Mouse (Mus musculus): ENCODE measurements around the gene Dusp12. TPM values are rescaled to one million over a fixed set of nuclear protein-coding genes. Genes with fewer than 3 reads are reported as not detected.

Dusp12 gene
- total RNA-seq, 2 experiments from 2014 or later, result 4.1 to 5.5 TPM

DNA sequence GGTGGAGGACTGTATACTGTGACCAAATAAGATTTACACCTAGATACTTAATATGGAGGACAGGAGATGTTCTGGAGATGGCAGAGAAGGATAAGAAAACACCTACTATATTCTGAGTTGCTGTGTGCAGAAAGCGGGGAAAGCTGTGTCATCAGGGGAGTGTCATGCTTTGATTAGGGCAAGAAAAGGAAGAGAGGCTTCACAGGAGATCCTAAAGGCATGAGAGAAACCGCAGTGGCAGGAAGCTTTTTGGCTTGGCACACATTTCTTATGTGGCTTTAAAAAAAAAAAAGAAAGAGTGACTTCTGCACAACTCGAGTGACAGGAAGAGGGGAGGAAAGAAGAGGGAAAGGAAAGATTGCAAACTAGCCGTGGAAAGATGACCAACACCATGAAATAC lies 22.3 kb downstream of the Dusp12 start:
- no peak for DNase-seq (ENCODE audit: low spot score)

DNA sequence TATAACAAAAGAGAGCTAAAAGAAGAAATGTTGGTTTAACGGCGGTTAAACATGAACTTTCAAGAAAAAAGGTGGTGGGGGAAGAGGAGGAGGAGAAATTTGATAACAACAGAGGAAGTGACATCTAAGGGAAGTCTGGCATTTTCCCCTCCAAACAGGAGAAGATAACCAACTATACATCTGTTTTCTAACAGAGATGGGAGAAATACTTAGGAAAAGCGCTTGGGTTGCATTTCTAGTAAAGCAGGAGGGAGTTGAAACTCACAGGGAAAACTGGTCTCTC lies 23.0 kb downstream of the Dusp12 start:
- no peak for DNase-seq (ENCODE audit: low spot score)

DNA sequence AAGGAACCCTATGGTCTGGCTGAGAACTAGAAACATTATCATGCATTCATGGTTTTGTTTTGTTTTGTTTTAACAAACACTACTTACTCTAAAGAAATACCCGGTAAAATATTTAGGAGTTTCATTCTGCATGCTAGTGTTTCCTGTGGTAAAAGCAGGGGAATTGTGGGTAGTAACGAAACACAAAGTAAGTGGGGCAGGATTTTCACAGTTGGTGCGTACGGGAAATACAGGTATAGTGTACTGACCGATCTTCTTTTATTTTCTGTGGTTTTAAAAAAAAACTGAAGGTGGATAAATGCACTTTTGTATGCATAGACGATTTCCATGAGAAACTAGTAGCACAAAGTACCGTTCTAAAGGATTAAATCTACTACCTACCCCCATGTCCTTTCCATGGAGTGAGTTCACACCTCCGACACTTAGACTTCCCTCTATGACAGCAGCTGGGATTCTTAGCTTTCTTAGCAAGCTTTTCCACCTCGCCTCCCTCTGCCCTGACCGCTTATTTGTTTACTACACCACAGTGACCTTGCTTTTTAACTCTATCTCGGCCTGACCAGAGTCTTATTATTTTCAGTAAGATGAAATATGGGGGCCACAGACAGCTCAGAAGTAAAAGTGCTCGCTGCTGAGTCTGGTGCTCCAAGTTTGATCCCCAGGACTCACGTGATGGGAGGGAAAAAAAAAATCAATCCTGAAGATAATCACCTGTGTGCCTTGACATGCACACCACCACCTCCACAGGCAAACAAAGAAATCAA lies 23.5 kb downstream of the Dusp12 start:
- DNase-seq (ENCODE audit: low spot score), result no peak

DNA sequence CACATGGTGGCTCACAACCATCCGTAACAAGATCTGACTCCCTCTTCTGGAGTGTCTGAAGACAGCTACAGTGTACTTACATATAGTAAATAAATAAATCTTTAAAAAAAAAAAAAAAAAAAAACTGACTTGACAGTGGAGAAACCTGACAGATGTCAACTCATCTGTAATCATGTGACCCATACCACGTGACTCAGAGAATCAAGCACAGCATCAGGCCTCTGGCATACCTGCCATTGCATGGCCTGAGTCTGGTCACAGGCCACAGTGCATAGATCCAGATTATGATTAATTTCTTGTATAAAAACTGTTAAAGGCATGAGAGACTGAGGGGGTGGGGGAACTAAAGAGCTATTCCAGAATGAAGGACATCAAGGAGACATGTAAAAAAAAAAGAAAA lies 26.5 kb downstream of the Dusp12 start:
- no peak for DNase-seq (ENCODE audit: low spot score)

DNA sequence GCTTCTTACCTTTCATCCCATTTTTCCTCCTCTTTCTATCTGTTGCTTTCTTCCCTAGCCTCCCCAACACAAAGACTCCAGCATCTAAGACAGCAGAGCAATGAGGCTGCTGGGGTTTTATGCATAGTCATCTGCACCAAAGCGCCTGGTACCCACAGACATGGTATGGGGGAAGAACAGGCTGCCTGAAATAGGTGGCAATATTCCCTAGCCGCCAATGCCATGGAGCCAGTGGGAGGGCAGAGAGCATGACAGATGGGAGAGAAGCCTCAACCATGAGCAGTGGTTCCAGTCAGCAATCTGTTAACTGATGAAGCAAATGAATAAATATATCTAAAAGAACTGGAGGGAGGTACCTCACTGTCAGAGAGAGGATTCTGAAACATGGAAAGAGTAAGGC lies 28.0 kb downstream of the Dusp12 start:
- no peak for DNase-seq (ENCODE audit: low spot score)

DNA sequence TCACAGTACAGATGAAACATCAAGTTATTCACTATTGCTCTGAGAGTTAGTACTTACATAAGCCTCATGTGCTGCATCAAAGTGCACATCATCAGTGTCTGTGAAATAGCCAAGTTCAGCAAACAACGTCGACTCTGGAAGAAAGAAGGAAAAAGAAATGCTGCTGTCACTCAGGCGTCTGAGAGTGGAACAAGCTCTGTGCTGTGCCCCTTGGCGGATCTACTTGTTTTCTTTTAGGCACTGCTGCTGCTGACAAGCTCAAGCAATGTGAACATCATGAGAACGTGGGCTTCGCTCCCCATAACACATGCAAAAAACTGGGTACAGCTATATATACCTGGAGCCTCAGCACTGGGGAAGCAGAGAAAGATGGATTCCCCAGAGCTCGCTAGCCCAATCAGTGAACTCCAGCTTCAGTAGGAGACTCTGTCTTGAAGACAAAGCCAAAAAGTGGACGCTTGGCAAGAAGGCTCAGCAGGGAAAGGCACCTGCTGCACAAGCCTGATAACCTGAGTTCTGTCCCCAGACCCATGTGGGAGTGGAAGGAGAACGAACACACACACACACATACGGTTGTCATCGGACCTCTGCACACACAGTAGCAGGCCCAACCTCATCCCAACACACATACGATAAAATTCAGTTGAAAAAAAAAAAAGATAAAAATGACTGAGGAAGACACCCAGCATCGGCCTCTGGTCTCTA lies 30.1 kb downstream of the Dusp12 start:
- no peak for DNase-seq (ENCODE audit: low spot score)

DNA sequence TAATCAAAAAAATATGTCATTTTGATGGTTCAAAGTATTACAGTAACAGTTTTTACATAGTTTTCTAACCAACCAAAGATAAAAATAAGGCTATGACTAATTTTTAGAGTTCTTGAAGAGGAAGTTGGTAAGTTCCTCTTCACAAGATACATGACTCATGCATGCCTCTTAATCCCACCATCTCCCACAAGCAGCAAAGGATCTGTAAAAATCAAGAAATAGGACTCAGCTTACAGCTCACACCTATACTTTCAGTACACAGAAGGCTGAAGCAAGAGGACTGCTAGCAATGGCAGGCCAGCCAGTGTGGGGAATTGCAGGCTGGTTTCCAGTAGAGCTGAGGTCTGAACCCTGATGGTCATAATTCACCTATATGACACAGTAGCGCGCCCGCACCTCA lies 31.7 kb downstream of the Dusp12 start:
- DNase-seq (ENCODE audit: low spot score), result no peak

DNA sequence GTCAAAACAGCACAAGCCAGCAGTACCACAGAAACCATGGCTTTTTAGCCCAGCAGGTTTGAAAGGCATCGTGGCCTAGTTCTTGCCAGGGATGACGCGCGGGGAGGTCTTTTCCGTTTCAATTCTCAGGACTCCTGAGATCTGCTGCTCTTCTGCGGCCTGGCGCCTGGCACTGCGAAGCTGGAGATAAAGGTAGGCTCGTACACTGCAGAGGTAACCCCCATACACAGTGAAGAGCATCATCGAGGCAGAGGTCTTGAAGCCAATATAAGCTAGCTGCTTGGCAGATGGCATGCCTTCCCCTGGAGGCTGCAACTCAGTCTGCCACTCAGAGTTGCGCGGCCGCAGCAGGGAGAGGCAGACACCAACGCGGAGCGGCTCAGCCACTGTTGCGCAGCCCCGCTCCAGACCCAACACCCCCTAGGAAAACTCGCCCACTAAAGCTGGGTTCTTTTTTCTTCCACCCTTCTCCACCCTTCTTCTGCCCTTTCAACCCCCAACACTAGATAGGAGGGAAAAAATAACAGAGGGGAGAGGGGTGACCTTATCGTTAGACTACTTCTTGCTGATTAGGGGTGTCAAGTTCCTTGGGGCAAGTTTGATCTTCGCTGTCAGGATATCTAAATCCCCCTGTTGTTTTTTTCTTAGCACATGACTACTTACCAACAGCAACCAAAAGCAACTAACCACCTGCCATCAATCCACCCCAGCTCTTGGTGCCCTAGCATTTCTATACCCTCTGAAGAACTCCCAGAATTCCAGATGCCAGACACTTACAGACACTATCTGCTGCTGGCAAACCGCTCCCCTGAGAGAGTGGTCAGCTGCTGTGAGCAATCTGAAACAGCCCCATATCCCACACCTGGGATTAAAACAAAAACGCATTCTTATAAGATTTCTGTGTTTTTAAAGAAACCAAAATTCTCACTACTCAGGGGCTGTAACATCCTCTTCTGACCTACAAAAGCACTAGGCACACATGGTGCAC lies 34.4 kb downstream of the Dusp12 start:
- DNase-seq (ENCODE audit: low spot score), result no peak

DNA sequence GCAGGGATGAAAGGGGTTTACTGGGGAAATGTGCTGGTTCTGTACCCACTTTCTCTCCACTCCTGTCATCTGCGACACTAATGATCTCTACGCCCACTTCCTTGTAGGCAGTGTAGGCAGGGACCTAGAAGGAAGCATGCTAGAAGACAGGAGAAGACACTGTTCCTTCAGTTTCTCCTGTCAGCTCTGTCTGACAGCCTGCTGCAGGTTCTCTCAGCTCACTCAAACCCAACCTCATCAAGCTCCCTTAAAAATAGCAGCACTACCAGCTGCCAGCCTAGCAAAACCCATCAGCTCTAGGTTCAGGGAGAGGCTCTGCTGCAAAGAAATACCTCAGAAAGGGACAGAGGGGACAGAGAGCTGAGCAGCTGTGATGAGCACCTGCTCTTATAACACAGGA lies 35.3 kb downstream of the Dusp12 start:
- no peak for DNase-seq (ENCODE audit: low spot score)

DNA sequence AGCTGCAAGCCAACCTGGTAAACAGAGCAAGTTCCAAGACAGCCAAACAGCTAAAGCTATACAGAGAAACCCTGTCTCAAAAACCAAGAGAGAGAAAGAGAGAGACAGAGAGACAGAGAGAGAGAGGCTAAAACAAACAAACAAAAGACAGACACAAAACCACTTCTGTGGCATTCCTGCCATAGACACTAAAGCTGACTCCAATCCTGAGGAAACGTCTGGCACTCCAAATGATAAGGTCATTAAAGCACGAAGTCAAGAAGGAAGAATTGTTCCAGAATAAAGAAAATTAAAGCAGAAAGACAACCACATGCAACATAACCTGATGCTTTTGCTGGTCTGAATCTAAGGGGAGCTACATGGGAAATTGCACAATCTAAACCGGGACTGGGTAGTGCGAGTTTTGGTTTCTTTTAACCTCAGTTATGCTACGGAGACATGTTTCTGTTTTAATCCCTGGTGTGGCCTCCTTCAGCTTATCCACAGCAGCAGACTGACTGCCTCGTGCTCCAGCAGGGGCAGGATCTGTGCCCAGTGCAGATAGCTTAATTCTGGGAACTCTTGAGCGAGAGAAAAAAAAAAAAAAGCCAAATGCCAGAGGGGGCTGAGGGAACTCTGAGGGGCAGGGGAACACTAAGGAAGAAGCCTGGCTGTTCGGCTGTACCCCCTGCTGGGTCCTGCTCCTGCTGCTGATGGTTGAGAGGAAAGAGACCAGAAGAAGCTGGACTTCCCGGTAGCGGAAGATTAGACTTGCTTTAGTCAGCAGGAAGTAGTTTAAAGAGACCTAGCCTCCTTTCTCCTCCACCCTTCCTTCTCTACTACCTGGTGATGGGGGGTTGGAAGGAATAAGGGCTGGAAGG lies 39.7 kb downstream of the Dusp12 start:
- DNase-seq (ENCODE audit: low spot score), result no peak

DNA sequence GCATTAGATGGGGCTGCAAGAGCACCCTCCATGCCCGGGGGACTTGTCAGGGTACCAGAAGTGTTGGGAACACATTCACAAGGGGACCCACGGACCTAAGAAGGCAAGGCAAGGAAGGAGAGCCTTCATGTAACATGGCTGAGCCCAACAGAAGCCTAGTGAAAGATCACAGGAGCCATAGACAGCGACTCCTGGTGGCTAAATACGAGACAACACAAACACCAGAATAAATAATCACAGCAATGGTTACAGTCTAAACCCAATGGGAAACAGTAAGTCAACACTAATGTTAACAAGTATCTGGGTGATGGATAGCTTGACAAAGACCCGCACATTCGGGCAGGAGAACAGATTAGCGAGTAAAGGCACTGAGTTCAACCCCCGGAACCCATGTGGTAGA lies 41.0 kb downstream of the Dusp12 start:
- DNase-seq (ENCODE audit: low spot score), result no peak

DNA sequence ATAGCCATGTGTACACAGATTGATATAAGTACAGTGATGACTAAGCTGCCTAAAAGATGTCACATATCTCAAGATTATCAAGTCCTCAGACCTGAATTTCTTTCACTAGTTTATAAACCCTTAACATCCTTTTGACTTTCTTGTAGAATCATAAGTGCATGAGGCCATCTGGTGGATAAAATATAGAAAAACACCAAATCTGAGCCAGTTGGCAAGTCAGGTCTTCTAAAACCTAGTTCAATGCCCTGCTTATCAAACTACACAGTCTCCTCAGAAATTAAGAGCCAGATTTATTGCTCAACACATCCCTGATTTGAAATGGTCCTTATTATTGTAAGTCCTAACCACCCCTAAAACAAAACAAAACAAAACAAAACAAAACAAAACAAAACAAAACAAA lies 45.7 kb downstream of the Dusp12 start:
- DNase-seq (ENCODE audit: low spot score), result peak; percentile 24

DNA sequence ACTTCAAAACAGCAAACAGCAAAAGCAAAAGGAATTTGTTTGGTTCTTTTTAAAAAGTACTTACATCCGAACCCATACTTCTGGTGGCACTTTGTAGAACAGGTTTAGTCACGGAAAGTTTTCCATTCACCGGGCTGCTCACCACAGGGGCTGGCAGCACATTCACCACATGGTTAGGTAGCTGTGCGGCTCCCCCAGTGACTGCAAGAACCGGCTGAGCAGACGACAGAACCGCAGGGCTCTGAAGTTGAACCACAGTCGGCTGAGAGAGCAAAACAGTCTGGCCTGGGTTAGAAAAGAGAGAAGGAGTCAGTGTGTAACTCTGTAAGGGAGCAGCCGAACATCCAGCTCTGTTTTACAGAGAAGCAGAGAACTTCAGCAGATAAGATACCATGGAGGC lies 50.6 kb downstream of the Dusp12 start:
- DNase-seq (ENCODE audit: low spot score), result no peak

DNA sequence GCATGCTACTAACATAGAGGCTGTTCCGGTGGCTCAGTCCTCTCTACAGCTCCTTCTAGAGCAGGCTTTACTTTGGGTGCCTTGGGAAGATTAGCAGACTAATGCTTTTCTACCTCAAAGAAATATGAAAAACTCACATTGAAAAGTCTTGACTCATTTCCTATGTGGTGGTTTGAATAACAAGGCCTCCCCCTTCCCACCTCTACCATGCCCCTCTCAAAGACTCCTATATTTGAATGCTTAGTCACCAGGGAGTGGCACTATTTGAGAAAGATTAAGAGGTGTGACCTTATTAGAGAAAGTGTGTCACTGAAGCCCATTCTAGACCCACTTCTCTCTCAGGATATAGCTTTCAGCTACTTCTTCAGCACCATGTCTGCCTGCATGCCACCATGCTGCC lies 55.6 kb downstream of the Dusp12 start:
- no peak for DNase-seq (ENCODE audit: low spot score)

DNA sequence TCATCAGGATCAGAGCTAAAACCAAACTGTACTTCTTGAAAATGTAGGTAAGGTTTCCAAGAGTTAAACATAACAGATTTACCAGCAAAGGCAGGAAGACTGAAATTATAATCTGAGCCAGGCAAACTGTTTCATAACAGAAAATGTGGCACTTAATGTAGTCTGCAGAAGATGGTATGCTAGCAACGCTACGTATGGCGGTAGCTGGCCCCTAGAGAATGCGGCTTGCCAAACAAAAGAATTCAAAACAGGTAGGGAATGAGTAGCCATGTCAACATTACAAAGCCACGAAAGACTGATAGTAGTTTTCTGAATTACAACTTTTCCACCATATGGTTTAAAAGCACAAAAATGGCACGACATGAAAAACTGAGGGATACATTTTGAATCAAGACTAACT lies 56.0 kb downstream of the Dusp12 start:
- DNase-seq (ENCODE audit: low spot score), result no peak

Other genes with a start within 250 kb of the Dusp12 start
- 1 to 10 TPM; 2.8 to 3.3 TPM for gene Olfml2b, start 241.0 kb downstream of the Dusp12 start, total RNA-seq (2021)
- gene Atf6, start 17.8 kb downstream of the Dusp12 start, total RNA-seq (2021), result 10 to 100 TPM; 17.0 to 17.7 TPM
- gene Gm26620, start 475 bp downstream of the Dusp12 start, total RNA-seq (2021), result under 1 TPM in 1 of 2 experiments, not detected in 1; 0.47 TPM
- not detected for gene Fcrlb, start 27.4 kb upstream of the Dusp12 start, total RNA-seq (2021)
- not detected for gene Fcrla, start 42.0 kb upstream of the Dusp12 start, total RNA-seq (2021)
- gene Fcgr2b, start 91.0 kb upstream of the Dusp12 start, total RNA-seq (2021), result 1 to 10 TPM; 2.3 to 2.4 TPM
- not detected for gene Fcgr4, start 133.4 kb upstream of the Dusp12 start, total RNA-seq (2021)
- 1 to 10 TPM; 1.8 to 4.4 TPM for gene Fcgr3, start 179.4 kb upstream of the Dusp12 start, total RNA-seq (2021)
- gene Cfap126, start 228.4 kb upstream of the Dusp12 start, total RNA-seq (2021), result 1 to 10 TPM; 1.2 to 2.0 TPM

All from gastrocnemius, adult 18-20 months (tissue).